Mouse (Mus musculus) heart, embryonic 12.5 days (tissue): ENCODE measurements around the gene Mapk8. TPM values are rescaled to one million over a fixed set of nuclear protein-coding genes. Genes with fewer than 3 reads are reported as not detected.

Experiments
- ATAC-seq: fragments of 200-750 bp; cut with Nextera tagmentation; 2 replicates; pipeline ENCODE4 v1.8.0; 2017; ENCODE audit warnings: moderate TSS enrichment, moderate library complexity; ENCODE audit not compliant: insufficient number of reproducible peaks, low FRiP score
- H3K27ac ChIP-seq: fragments of 300-500 bp; sonication (generic); 2 replicates; pipeline ENCODE4 v1.5.1; 2016; ENCODE audit warnings: mild to moderate bottlenecking, moderate library complexity; ENCODE audit not compliant: poor library complexity, severe bottlenecking
- H3K27me3 ChIP-seq: fragments of 300-500 bp; sonication (generic); replicated peaks from 2 replicates; pipeline ENCODE4 v1.6.1; 2016; ENCODE audit warnings: mild to moderate bottlenecking, moderate library complexity
- H3K36me3 ChIP-seq: fragments of 300-500 bp; sonication (generic); 2 replicates; pipeline ENCODE4 v1.6.1; 2016; ENCODE audit warnings: mild to moderate bottlenecking, moderate library complexity
- H3K4me1 ChIP-seq: fragments of 300-500 bp; sonication (generic); replicated peaks from 2 replicates; pipeline ENCODE4 v1.6.1; 2016; ENCODE audit warnings: mild to moderate bottlenecking
- H3K4me2 ChIP-seq: fragments of 300-500 bp; sonication (generic); 2 replicates; pipeline ENCODE4 v1.6.1; 2016; ENCODE audit warnings: mild to moderate bottlenecking, moderate library complexity
- H3K4me3 ChIP-seq: fragments of 300-500 bp; sonication (generic); 2 replicates; pipeline ENCODE4 v1.5.1; 2016; ENCODE audit warnings: mild to moderate bottlenecking
- H3K9ac ChIP-seq: fragments of 300-500 bp; sonication (generic); 2 replicates; pipeline ENCODE4 v1.6.1; 2016; ENCODE audit warnings: mild to moderate bottlenecking, moderate library complexity
- H3K9me3 ChIP-seq: fragments of 300-500 bp; sonication (generic); replicated peaks from 2 replicates; pipeline ENCODE4 v1.6.1; 2016; ENCODE audit warnings: mild to moderate bottlenecking, moderate library complexity
- WGBS: fragments of 180-500 bp; shearing (Covaris S2); methylation state at CpG from one replicate; pipeline ENCODE4 v1.1.7; 2016; 5-methylcytosine and 5-hydroxymethylcytosine counted together
- polyA plus RNA-seq: library from polyadenylated mRNA; unstranded; fragments of >200 nt; fragmentation: Nextera tagmentation; extraction: Ambion mirVana; gene quantifications from 2 replicates; pipeline ENCODE4 v1.2.1, GENCODE M21; 2016

Mapk8 gene
- polyA plus RNA-seq, 1 experiment from 2014 or later = 12.6 TPM

GRCm38 (mm10) chr14:33398065-33398860 is 48.7 kb downstream of the Mapk8 start:
- Histone ChIP-seq H3K27me3 (no peaks in the 10 kb centered on the region), H3K36me3 (peaks cover 13% of the 10 kb centered on the region), H3K27ac (no peak overlapping the region), H3K9ac (no peak overlapping the region), H3K4me3 (no peak overlapping the region), H3K9me3 (no peaks in the 10 kb centered on the region), H3K4me1 (no peaks in the 10 kb centered on the region), H3K4me2 (no peak overlapping the region)
- no peak for ATAC-seq
- 86% methylated on average over 5 of the region's 5 CpGs for WGBS

- no peak overlapping the region for H3K27ac ChIP-seq
- peaks cover 43% of the 10 kb centered on the region for H3K36me3 ChIP-seq
- 80% methylated on average over 6 of the region's 6 CpGs for WGBS
- no peak overlapping the region for H3K4me3 ChIP-seq
- no peak overlapping the region for H3K9ac ChIP-seq
- H3K9me3 ChIP-seq = no peaks in the 10 kb centered on the region
- no peaks in the 10 kb centered on the region for H3K4me1 ChIP-seq
- no peaks in the 10 kb centered on the region for H3K27me3 ChIP-seq
- ATAC-seq = no peak
- H3K4me2 ChIP-seq = no peak overlapping the region
These were observed 66.0 kb downstream of the Mapk8 start for GRCm38 (mm10) chr14:33380830-33381457.

- ATAC-seq = no peak
- Histone ChIP-seq H3K27ac (no peak overlapping the region), H3K4me1 (no peaks in the 10 kb centered on the region), H3K4me3 (no peak overlapping the region), H3K4me2 (no peak overlapping the region), H3K27me3 (no peaks in the 10 kb centered on the region), H3K36me3 (peaks cover 32% of the 10 kb centered on the region), H3K9ac (no peak overlapping the region), H3K9me3 (no peaks in the 10 kb centered on the region)
- WGBS = 85% methylated on average over 5 of the region's 5 CpGs
These were observed 68.2 kb downstream of the Mapk8 start for GRCm38 (mm10) chr14:33378723-33379122.

GRCm38 (mm10) chr14:33377211-33377610 is 69.7 kb downstream of the Mapk8 start:
- H3K27me3 ChIP-seq = no peaks in the 10 kb centered on the region
- no peak overlapping the region for H3K4me3 ChIP-seq
- no peak overlapping the region for H3K9ac ChIP-seq
- peaks cover 21% of the 10 kb centered on the region for H3K36me3 ChIP-seq
- WGBS = 91% methylated on average over 3 of the region's 3 CpGs
- no peak for ATAC-seq
- H3K9me3 ChIP-seq = no peaks in the 10 kb centered on the region
- H3K4me1 ChIP-seq = no peaks in the 10 kb centered on the region
- H3K27ac ChIP-seq = no peak overlapping the region
- no peak overlapping the region for H3K4me2 ChIP-seq

- WGBS = 84% methylated on average over 1 of the region's 1 CpGs
- no peaks in the 10 kb centered on the region for H3K9me3 ChIP-seq
- H3K4me2 ChIP-seq = no peak overlapping the region
- no peak overlapping the region for H3K27ac ChIP-seq
- H3K27me3 ChIP-seq = no peaks in the 10 kb centered on the region
- ATAC-seq = no peak
- peaks cover 12% of the 10 kb centered on the region for H3K4me1 ChIP-seq
- H3K9ac ChIP-seq = no peak overlapping the region
- no peak overlapping the region for H3K4me3 ChIP-seq
- peaks cover 8% of the 10 kb centered on the region; the same call in 1 of the 2 replicates for H3K36me3 ChIP-seq
These were observed 72.9 kb downstream of the Mapk8 start for GRCm38 (mm10) chr14:33374089-33374488.

GRCm38 (mm10) chr14:33373271-33373670 is 73.7 kb downstream of the Mapk8 start:
- WGBS = 20% methylated on average over 1 of the region's 1 CpGs
- Histone ChIP-seq H3K9ac (no peak overlapping the region), H3K27ac (no peak overlapping the region), H3K9me3 (no peaks in the 10 kb centered on the region), H3K36me3 (peaks cover 5% of the 10 kb centered on the region; the same call in 1 of the 2 replicates), H3K4me1 (peaks cover 12% of the 10 kb centered on the region), H3K4me3 (no peak overlapping the region), H3K4me2 (no peak overlapping the region), H3K27me3 (no peaks in the 10 kb centered on the region)
- no peak for ATAC-seq

- 0 out of 2 replicates have a peak, but pooled peaks have one; percentile 19 for ATAC-seq
- Histone ChIP-seq H3K36me3 (no peaks in the 10 kb centered on the region), H3K9ac (no peak overlapping the region), H3K27ac (no peak overlapping the region), H3K4me2 (no peak overlapping the region), H3K27me3 (no peaks in the 10 kb centered on the region), H3K9me3 (no peaks in the 10 kb centered on the region), H3K4me3 (no peak overlapping the region), H3K4me1 (peaks cover 12% of the 10 kb centered on the region)
- WGBS = 18% methylated on average over 3 of the region's 3 CpGs
These were observed 75.7 kb downstream of the Mapk8 start for GRCm38 (mm10) chr14:33371248-33371647.

- H3K4me1 ChIP-seq = peaks cover 12% of the 10 kb centered on the region
- H3K9ac ChIP-seq = 0 out of 2 replicates have a peak overlapping the region, but pooled peaks have one; percentile 17
- WGBS = 9% methylated on average over 7 of the region's 7 CpGs
- no peaks in the 10 kb centered on the region for H3K27me3 ChIP-seq
- no peaks in the 10 kb centered on the region for H3K9me3 ChIP-seq
- H3K4me2 ChIP-seq = peak overlapping the region; percentile 61
- H3K27ac ChIP-seq = no peak overlapping the region
- no peak for ATAC-seq
- no peaks in the 10 kb centered on the region for H3K36me3 ChIP-seq
- no peak overlapping the region for H3K4me3 ChIP-seq
These were observed 76.9 kb downstream of the Mapk8 start for GRCm38 (mm10) chr14:33370056-33370455.

GRCm38 (mm10) chr14:33369375-33369774 is 77.6 kb downstream of the Mapk8 start:
- H3K4me2 ChIP-seq = 0 out of 2 replicates have a peak overlapping the region, but pooled peaks have one; percentile 61
- no peak for ATAC-seq

GRCm38 (mm10) chr14:33366891-33367777 is 79.8 kb downstream of the Mapk8 start:
- no peaks in the 10 kb centered on the region for H3K9me3 ChIP-seq
- no peaks in the 10 kb centered on the region for H3K36me3 ChIP-seq
- H3K9ac ChIP-seq = no peak overlapping the region
- WGBS = 77% methylated on average over 30 of the region's 30 CpGs
- no peak overlapping the region for H3K4me3 ChIP-seq
- H3K4me1 ChIP-seq = peaks cover 29% of the 10 kb centered on the region
- ATAC-seq = no peak
- H3K27me3 ChIP-seq = no peaks in the 10 kb centered on the region
- no peak overlapping the region for H3K27ac ChIP-seq
- H3K4me2 ChIP-seq = no peak overlapping the region

More at GRCm38 (mm10) chr14:33369375-33369774, 77.6 kb downstream of the Mapk8 start:
- no peaks in the 10 kb centered on the region for H3K36me3 ChIP-seq
- H3K4me3 ChIP-seq = no peak overlapping the region
- peaks cover 12% of the 10 kb centered on the region for H3K4me1 ChIP-seq
- 80% methylated on average over 12 of the region's 12 CpGs for WGBS
- no peaks in the 10 kb centered on the region for H3K27me3 ChIP-seq
- H3K9me3 ChIP-seq = no peaks in the 10 kb centered on the region
- H3K9ac ChIP-seq = no peak overlapping the region
- H3K27ac ChIP-seq = no peak overlapping the region

- whole genome bisulfite sequencing = 81% methylated on average over 2 of the region's 2 CpGs
- H3K27me3 ChIP-seq = peaks cover 23% of the 10 kb centered on the region; the same call in 1 of the 2 replicates
These were observed 82.9 kb downstream of the Mapk8 start for GRCm38 (mm10) chr14:33364061-33364460.

More at GRCm38 (mm10) chr14:33364061-33364460, 82.9 kb downstream of the Mapk8 start:
- H3K4me2 ChIP-seq = no peak overlapping the region
- no peak overlapping the region for H3K27ac ChIP-seq
- ATAC-seq = no peak
- no peaks in the 10 kb centered on the region for H3K36me3 ChIP-seq
- H3K4me3 ChIP-seq = no peak overlapping the region
- H3K9me3 ChIP-seq = no peaks in the 10 kb centered on the region
- H3K9ac ChIP-seq = no peak overlapping the region
- peaks cover 26% of the 10 kb centered on the region for H3K4me1 ChIP-seq
